Mouse (Mus musculus) stomach, embryonic 15.5 days (tissue): ENCODE measurements around the gene Hat1. TPM values are rescaled to one million over a fixed set of nuclear protein-coding genes. Genes with fewer than 3 reads are reported as not detected.

ENCODE experiments used
- ATAC-seq: fragments of 200-750 bp; cut with Nextera tagmentation; 2 replicates; pipeline ENCODE4 v1.8.0; 2017; ENCODE audit warnings: low read depth, moderate number of reproducible peaks, moderate TSS enrichment; ENCODE audit not compliant: insufficient read depth, low FRiP score
- H3K27ac ChIP-seq: fragments of 300-500 bp; sonication (generic); 2 replicates; pipeline ENCODE4 v1.5.1; 2015; ENCODE audit warnings: mild to moderate bottlenecking, inconsistent platforms
- H3K27me3 ChIP-seq: fragments of 300-500 bp; sonication (generic); replicated peaks from 2 replicates; pipeline ENCODE4 v1.6.1; 2015; ENCODE audit warnings: inconsistent platforms
- H3K36me3 ChIP-seq: fragments of 300-500 bp; sonication (generic); 2 replicates; pipeline ENCODE4 v1.6.1; 2015; ENCODE audit warnings: inconsistent platforms
- H3K4me1 ChIP-seq: fragments of 300-500 bp; sonication (generic); 2 replicates; pipeline ENCODE4 v1.6.1; 2015; ENCODE audit warnings: inconsistent platforms
- H3K4me2 ChIP-seq: fragments of 300-500 bp; sonication (generic); 2 replicates; pipeline ENCODE4 v1.6.1; 2015; ENCODE audit warnings: mild to moderate bottlenecking, inconsistent platforms
- H3K4me3 ChIP-seq: fragments of 300-500 bp; sonication (generic); replicated peaks from 2 replicates; pipeline ENCODE4 v1.5.1; 2015; ENCODE audit warnings: inconsistent platforms
- H3K9ac ChIP-seq: fragments of 300-500 bp; sonication (generic); 2 replicates; pipeline ENCODE4 v1.6.1; 2015; ENCODE audit warnings: inconsistent platforms
- H3K9me3 ChIP-seq: fragments of 300-500 bp; sonication (generic); 2 replicates; pipeline ENCODE4 v1.6.1; 2016; ENCODE audit warnings: inconsistent platforms
- WGBS: fragments of 180-500 bp; shearing (Covaris S2); methylation state at CpG from one replicate; pipeline ENCODE4 v1.1.7; 2015; 5-methylcytosine and 5-hydroxymethylcytosine counted together
- polyA plus RNA-seq: library from polyadenylated mRNA; unstranded; fragments of >200 nt; fragmentation: Nextera tagmentation; extraction: Ambion mirVana; gene quantifications from 2 replicates; pipeline ENCODE4 v1.2.1, GENCODE M21; 2015

Hat1 gene
- polyA plus RNA-seq, result 111 and 116 TPM in 2 replicates

- ATAC-seq, result peak; percentile 98
- no peaks in the 10 kb centered on the region for H3K9me3 ChIP-seq
- H3K9ac ChIP-seq, result peak within 1 kb of the TSS; percentile 81
- H3K36me3 ChIP-seq, result no peaks in the 10 kb centered on the region
- H3K27me3 ChIP-seq, result no peaks in the 10 kb centered on the region
- peak within 1 kb of the TSS; percentile 95 for H3K4me3 ChIP-seq
- H3K4me2 ChIP-seq, result peak within 1 kb of the TSS; percentile 69
- under 1% methylated on average over 66 of the region's 66 CpGs for WGBS
- peaks cover 9% of the 10 kb centered on the region; the same call in 1 of the 2 replicates for H3K4me1 ChIP-seq
- peak within 1 kb of the TSS; percentile 79 for H3K27ac ChIP-seq
These were observed at the start of gene Hat1 for GRCm38 (mm10) chr2:71388951-71389763. Gene Hat1 (plus strand): TSS chr2:71388958.

- WGBS, result 67% methylated on average over 5 of the region's 5 CpGs
- H3K4me3 ChIP-seq, result no peak overlapping the region
- no peak overlapping the region for H3K4me2 ChIP-seq
- no peak for ATAC-seq
- no peak overlapping the region for H3K9ac ChIP-seq
- H3K27ac ChIP-seq, result no peak overlapping the region
- H3K36me3 ChIP-seq, result 0 out of 2 replicates have a peak, but pooled peaks cover 8% of the 10 kb centered on the region
- no peaks in the 10 kb centered on the region for H3K27me3 ChIP-seq
- no peaks in the 10 kb centered on the region for H3K4me1 ChIP-seq
- H3K9me3 ChIP-seq, result no peaks in the 10 kb centered on the region
These were observed 48.6 kb upstream of the Hat1 start for GRCm38 (mm10) chr2:71340126-71340525.

GRCm38 (mm10) chr2:71343884-71344640 is 44.7 kb upstream of the Hat1 start:
- no peak overlapping the region for H3K4me3 ChIP-seq
- no peak overlapping the region for H3K27ac ChIP-seq
- no peaks in the 10 kb centered on the region for H3K4me1 ChIP-seq
- H3K36me3 ChIP-seq, result 0 out of 2 replicates have a peak, but pooled peaks cover 8% of the 10 kb centered on the region
- H3K27me3 ChIP-seq, result no peaks in the 10 kb centered on the region
- H3K9me3 ChIP-seq, result no peaks in the 10 kb centered on the region
- 91% methylated on average over 10 of the region's 10 CpGs for WGBS
- no peak overlapping the region for H3K4me2 ChIP-seq
- no peak overlapping the region for H3K9ac ChIP-seq
- ATAC-seq, result no peak

GRCm38 (mm10) chr2:71347160-71347559 is 41.6 kb upstream of the Hat1 start:
- no peaks in the 10 kb centered on the region for H3K9me3 ChIP-seq
- H3K4me2 ChIP-seq, result no peak overlapping the region
- no peak for ATAC-seq
- WGBS, result 91% methylated on average over 10 of the region's 10 CpGs
- no peak overlapping the region for H3K9ac ChIP-seq
- no peaks in the 10 kb centered on the region for H3K4me1 ChIP-seq
- H3K27me3 ChIP-seq, result no peaks in the 10 kb centered on the region
- H3K36me3 ChIP-seq, result 0 out of 2 replicates have a peak, but pooled peaks cover 8% of the 10 kb centered on the region
- H3K4me3 ChIP-seq, result no peak overlapping the region
- H3K27ac ChIP-seq, result no peak overlapping the region

DNA sequence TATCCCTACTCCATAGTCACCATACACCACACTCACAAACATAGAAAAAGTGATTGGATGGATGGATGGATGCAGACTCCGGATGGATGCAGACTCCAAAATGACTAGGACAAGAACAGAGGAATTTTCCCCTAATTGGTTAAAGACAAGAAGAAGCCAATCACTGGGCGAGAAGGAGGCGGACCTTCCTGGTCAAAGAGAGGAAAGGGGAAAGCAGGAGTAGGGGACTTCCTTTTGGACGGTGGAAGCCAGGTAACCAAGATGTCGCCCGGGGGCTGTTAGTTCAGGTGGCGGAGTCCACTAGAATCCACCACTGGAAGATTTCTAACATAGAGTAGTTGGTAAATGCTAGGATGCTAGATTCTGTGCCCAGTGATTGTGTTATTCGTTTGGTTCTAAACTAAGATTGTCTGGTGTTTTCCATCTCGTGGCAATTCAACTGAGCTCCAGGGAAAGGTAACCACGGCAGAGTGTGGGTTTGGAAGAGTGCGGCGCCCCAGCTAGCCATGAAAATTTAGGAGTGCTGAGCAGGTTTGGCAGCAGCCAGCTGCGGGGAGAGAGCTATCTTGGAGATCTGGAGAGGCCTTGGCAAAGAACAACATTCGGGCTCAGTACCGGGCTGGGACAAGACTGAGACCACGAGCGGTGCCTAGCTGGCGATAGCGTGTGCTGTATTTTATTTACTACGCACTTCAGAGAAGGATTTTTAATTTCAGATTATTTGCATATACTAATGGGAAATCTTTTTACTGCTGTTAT is 40.8 kb upstream of the Hat1 start:
- Histone ChIP-seq H3K27me3 (no peaks in the 10 kb centered on the region), H3K36me3 (0 out of 2 replicates have a peak, but pooled peaks cover 4% of the 10 kb centered on the region), H3K9me3 (no peaks in the 10 kb centered on the region), H3K4me2 (no peak overlapping the region), H3K4me3 (no peak overlapping the region), H3K27ac (no peak overlapping the region), H3K4me1 (no peaks in the 10 kb centered on the region), H3K9ac (no peak overlapping the region)
- no peak for ATAC-seq
- 91% methylated on average over 20 of the region's 20 CpGs for WGBS

GRCm38 (mm10) chr2:71349511-71349910 is 39.2 kb upstream of the Hat1 start:
- ATAC-seq, result no peak
- Histone ChIP-seq H3K9me3 (no peaks in the 10 kb centered on the region), H3K9ac (no peak overlapping the region), H3K4me3 (no peak overlapping the region), H3K4me2 (no peak overlapping the region), H3K4me1 (no peaks in the 10 kb centered on the region), H3K27me3 (no peaks in the 10 kb centered on the region), H3K36me3 (no peaks in the 10 kb centered on the region), H3K27ac (no peak overlapping the region)
- 58% methylated on average over 2 of the region's 2 CpGs for WGBS

DNA sequence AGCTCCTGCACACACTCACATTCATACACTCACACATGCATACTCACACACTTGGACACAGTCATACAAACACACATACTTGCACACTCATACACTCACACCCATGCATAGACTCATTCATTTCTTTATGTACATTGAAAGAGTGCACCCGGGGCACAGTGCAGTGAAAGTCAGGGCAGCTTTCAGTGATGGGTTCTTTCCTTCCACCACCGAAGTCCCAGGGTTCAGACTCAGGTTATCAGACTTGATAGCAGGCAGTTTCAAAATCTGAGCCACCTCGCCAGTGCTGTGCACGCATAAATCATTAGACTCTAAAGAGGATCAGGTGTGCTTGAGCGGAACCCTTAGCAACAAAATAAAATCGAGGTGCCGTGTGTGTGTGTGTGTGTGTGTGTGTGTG is 38.6 kb upstream of the Hat1 start:
- Histone ChIP-seq H3K27me3 (no peaks in the 10 kb centered on the region), H3K36me3 (no peaks in the 10 kb centered on the region), H3K4me1 (no peaks in the 10 kb centered on the region), H3K27ac (no peak overlapping the region), H3K4me2 (no peak overlapping the region), H3K9me3 (no peaks in the 10 kb centered on the region), H3K9ac (no peak overlapping the region), H3K4me3 (no peak overlapping the region)
- WGBS, result 67% methylated on average over 7 of the region's 7 CpGs
- ATAC-seq, result no peak

DNA sequence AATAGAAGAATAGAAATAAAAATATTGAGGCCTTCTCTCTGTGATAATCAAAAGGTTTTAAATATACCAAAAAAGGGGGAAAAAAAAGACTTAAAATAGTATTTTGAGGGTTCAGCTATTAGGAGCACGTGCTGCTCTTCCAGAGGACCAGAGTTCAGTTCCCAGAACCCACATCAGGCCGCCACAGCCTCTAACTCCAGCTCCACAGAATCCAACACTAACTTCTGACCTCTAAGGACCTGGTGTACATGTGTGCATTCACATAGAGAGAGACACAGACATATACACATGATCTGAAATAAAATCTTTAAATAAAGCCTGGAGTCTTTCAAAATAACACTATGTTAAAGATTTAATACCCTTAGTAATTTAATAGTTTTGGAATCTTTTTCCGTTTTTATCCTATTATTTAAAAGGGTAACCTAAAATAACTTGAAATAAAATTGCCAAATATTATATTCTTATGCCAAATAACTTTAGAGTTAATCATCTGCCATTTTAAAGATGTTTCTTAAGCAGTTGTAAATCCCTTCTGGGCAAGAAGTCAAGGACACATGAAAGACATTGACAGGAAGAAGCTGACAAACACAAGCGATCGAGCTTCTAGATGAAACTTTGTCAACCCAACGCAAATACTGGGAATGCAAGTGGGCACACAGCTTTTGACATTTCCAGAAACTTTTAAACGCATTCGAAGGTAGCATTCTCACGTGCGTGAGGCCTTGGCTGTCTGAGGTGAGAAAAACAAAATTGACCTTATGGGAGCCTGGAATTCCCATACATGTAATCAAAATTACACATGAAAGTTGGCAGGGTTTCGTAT is 37.6 kb upstream of the Hat1 start:
- Histone ChIP-seq H3K9me3 (no peaks in the 10 kb centered on the region), H3K4me1 (no peaks in the 10 kb centered on the region), H3K36me3 (no peaks in the 10 kb centered on the region), H3K27me3 (no peaks in the 10 kb centered on the region), H3K9ac (no peak overlapping the region), H3K27ac (no peak overlapping the region), H3K4me3 (no peak overlapping the region), H3K4me2 (no peak overlapping the region)
- no peak for ATAC-seq
- 81% methylated on average over 11 of the region's 11 CpGs for WGBS

- no peak overlapping the region for H3K27ac ChIP-seq
- no peak for ATAC-seq
- no peaks in the 10 kb centered on the region for H3K27me3 ChIP-seq
- H3K9me3 ChIP-seq, result no peaks in the 10 kb centered on the region
- H3K4me2 ChIP-seq, result no peak overlapping the region
- H3K4me1 ChIP-seq, result no peaks in the 10 kb centered on the region
- 87% methylated on average over 3 of the region's 3 CpGs for WGBS
- no peak overlapping the region for H3K4me3 ChIP-seq
- no peaks in the 10 kb centered on the region for H3K36me3 ChIP-seq
- H3K9ac ChIP-seq, result no peak overlapping the region
These were observed 37.1 kb upstream of the Hat1 start for GRCm38 (mm10) chr2:71351727-71351987.

DNA sequence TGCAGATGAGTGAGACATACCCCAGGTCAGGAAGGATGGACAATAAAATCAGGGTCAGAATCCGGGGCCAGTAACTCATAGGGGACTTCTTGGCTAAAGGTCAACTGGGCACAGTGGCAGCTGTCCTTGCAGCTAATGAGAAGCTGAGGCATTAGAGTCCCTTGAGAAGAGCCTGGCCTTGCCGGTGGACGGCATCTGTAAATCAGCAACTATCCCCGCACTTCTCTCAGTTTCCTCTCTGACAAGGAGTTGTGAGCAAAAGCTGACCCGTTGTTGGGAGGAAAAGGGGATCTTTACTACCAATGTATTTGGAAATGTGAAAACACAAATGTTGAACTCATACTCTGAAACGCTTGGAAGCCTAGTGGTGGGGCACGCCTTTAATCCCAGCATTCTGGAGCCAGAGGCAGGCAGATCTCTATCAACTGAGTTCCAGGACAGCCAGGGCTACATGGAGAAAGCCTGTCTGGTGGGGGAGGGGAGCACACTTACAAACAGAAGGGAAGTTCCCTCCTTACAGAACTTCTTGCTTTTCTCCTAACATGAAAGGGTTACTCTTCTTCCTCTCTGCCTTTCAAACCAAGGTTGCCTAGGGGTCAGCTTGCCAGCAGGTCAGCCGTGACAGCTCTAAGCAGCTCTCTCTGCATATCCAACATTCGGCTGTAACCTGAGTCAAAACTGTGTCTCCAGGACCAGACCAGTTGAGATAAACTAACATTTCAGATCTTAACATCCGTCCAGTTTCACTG is 35.3 kb upstream of the Hat1 start:
- no peak for ATAC-seq
- Histone ChIP-seq H3K27me3 (no peaks in the 10 kb centered on the region), H3K4me3 (no peak overlapping the region), H3K36me3 (no peaks in the 10 kb centered on the region), H3K27ac (no peak overlapping the region), H3K9me3 (no peaks in the 10 kb centered on the region), H3K4me1 (no peaks in the 10 kb centered on the region), H3K4me2 (no peak overlapping the region), H3K9ac (no peak overlapping the region)
- WGBS, result 51% methylated on average over 10 of the region's 10 CpGs

DNA sequence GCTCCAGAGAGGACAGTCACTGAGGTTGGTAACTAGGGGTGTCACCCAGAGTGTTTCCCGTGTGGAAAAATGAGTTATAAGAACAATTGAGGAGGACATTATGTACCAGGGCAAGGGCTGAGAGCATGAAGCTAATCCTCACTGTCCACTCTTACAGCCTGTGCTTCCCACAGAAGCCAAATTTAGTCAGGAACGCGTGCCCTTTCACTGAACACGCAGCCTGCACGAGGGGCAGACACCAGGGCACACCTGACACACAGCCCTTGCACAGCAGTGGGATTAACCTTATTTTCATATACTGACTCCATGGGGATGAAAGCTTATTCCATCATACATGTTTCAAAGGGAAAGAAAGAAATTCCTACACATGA is 34.7 kb upstream of the Hat1 start:
- H3K9ac ChIP-seq, result no peak overlapping the region
- H3K4me3 ChIP-seq, result no peak overlapping the region
- no peak for ATAC-seq
- no peak overlapping the region for H3K4me2 ChIP-seq
- H3K9me3 ChIP-seq, result no peaks in the 10 kb centered on the region
- WGBS, result 61% methylated on average over 5 of the region's 5 CpGs
- no peaks in the 10 kb centered on the region for H3K36me3 ChIP-seq
- no peaks in the 10 kb centered on the region for H3K27me3 ChIP-seq
- no peak overlapping the region for H3K27ac ChIP-seq
- no peaks in the 10 kb centered on the region for H3K4me1 ChIP-seq
